Mouse (Mus musculus) MEL (cell line): ENCODE results near the gene Arap1. TPM values are rescaled to one million over a fixed set of nuclear protein-coding genes. Genes with fewer than 3 reads are reported as not detected.

Experiments used
- DNase-seq: peaks from one replicate; pipeline ENCODE4 v3.0.0; 2011; ENCODE audit warnings: low read depth, low spot score
- H3K27ac ChIP-seq: 2 replicates; pipeline ENCODE4 v1.5.1; 2012; ENCODE audit warnings: low read depth, mild to moderate bottlenecking, control low read depth, low read length, moderate library complexity; ENCODE audit not compliant: control insufficient read depth
- H3K27me3 ChIP-seq, 2 experiments: fragments of 150-350 bp in 1 of 2; sonication (generic) in 1 of 2; 2 replicates each; pipeline ENCODE4 v1.6.1; 2012; ENCODE audit warnings: low read length in 2 of 2, mild to moderate bottlenecking in 2 of 2, improper control_type of control experiment in 1 of 2, moderate library complexity in 1 of 2; ENCODE audit not compliant: insufficient read depth in 2 of 2, control insufficient read depth in 1 of 2
- H3K36me3 ChIP-seq, 2 experiments: 2 replicates each; pipeline ENCODE4 v1.6.1; 2012 to 2014; ENCODE audit warnings: low read length in 2 of 2, improper control_type of control experiment in 1 of 2, inconsistent platforms in 1 of 2, mild to moderate bottlenecking in 1 of 2; ENCODE audit not compliant: insufficient read depth in 2 of 2, control insufficient read depth in 1 of 2
- H3K4me1 ChIP-seq, 2 experiments: fragments of 150-350 bp in 1 of 2; sonication (generic) in 1 of 2; 2 replicates each; pipeline ENCODE4 v1.6.1; 2012; ENCODE audit warnings: low read length in 2 of 2, improper control_type of control experiment in 1 of 2, mild to moderate bottlenecking in 1 of 2; ENCODE audit not compliant: insufficient read depth in 2 of 2, control insufficient read depth in 1 of 2
- H3K4me3 ChIP-seq, 2 experiments: fragments of 150-350 bp in 1 of 2; sonication (generic) in 1 of 2; 2 replicates each; pipeline ENCODE4 v1.5.1; 2012; ENCODE audit warnings: low read depth in 2 of 2, low read length in 2 of 2, mild to moderate bottlenecking in 2 of 2, moderate library complexity in 2 of 2, control low read depth in 1 of 2, improper control_type of control experiment in 1 of 2; ENCODE audit not compliant: control insufficient read depth in 1 of 2, insufficient read depth in 1 of 2
- H3K79me2 ChIP-seq: 2 replicates; pipeline ENCODE4 v1.6.1; 2012; ENCODE audit warnings: mild to moderate bottlenecking, low read length, moderate library complexity; ENCODE audit not compliant: control insufficient read depth, poor library complexity, insufficient read depth
- H3K9ac ChIP-seq: 2 replicates; pipeline ENCODE4 v1.6.1; 2012; ENCODE audit warnings: low read depth, mild to moderate bottlenecking, control low read depth, low read length, moderate library complexity; ENCODE audit not compliant: control insufficient read depth, poor library complexity, severe bottlenecking
- H3K9me3 ChIP-seq: fragments of 150-350 bp; sonication (generic); replicated peaks from 2 replicates; pipeline ENCODE4 v1.6.1; 2012; ENCODE audit warnings: mild to moderate bottlenecking, low read length, improper control_type of control experiment, moderate library complexity; ENCODE audit not compliant: insufficient read depth
- BHLHE40 ChIP-seq: IDR thresholded peaks from 2 replicates; pipeline ENCODE4 v1.6.1; 2012; ENCODE audit warnings: low read depth, mild to moderate bottlenecking, inconsistent platforms, low read length, improper control_type of control experiment, borderline replicate concordance
- CHD2 ChIP-seq: IDR thresholded peaks from 2 replicates; pipeline ENCODE4 v1.6.1; 2011; ENCODE audit warnings: low read length, improper control_type of control experiment
- E2F4 ChIP-seq: IDR thresholded peaks from 2 replicates; pipeline ENCODE4 v1.6.1; 2011; ENCODE audit warnings: low read depth, low read length, improper control_type of control experiment, borderline replicate concordance
- EP300 ChIP-seq, 2 experiments: IDR thresholded peaks; 2 replicates each; pipeline ENCODE4 v1.6.1; 2011; ENCODE audit warnings: improper control_type of control experiment in 2 of 2, low read length in 2 of 2, low read depth in 1 of 2, mild to moderate bottlenecking in 1 of 2
- ETS1 ChIP-seq: IDR thresholded peaks from 2 replicates; pipeline ENCODE4 v1.6.1; 2012; ENCODE audit warnings: low read depth, mild to moderate bottlenecking, inconsistent platforms, low read length, improper control_type of control experiment, moderate library complexity
- GATA1 ChIP-seq: IDR thresholded peaks from 2 replicates; pipeline ENCODE4 v1.6.1; 2011; ENCODE audit warnings: low read depth, low read length, improper control_type of control experiment
- MAFK ChIP-seq: IDR thresholded peaks from 2 replicates; pipeline ENCODE4 v1.6.1; 2011; ENCODE audit warnings: low read depth, mild to moderate bottlenecking, low read length, improper control_type of control experiment, borderline replicate concordance
- MAZ ChIP-seq: IDR thresholded peaks from 2 replicates; pipeline ENCODE4 v1.6.1; 2012; ENCODE audit warnings: low read depth, mild to moderate bottlenecking, inconsistent platforms, low read length, improper control_type of control experiment
- MXI1 ChIP-seq: IDR thresholded peaks from 2 replicates; pipeline ENCODE4 v1.6.1; 2011; ENCODE audit warnings: mild to moderate bottlenecking, low read depth, low read length, improper control_type of control experiment
- MYC ChIP-seq: IDR thresholded peaks from 2 replicates; pipeline ENCODE4 v1.6.1; 2011; ENCODE audit warnings: low read depth, mild to moderate bottlenecking, low read length, improper control_type of control experiment, moderate library complexity
- POLR2AphosphoS5 ChIP-seq: IDR thresholded peaks from 2 replicates; pipeline ENCODE4 v1.6.1; 2012; ENCODE audit warnings: low read depth, borderline replicate concordance, mild to moderate bottlenecking, inconsistent platforms, low read length, moderate library complexity, mixed read lengths
- RCOR1 ChIP-seq: IDR thresholded peaks from 2 replicates; pipeline ENCODE4 v1.6.1; 2012; ENCODE audit warnings: low read depth, mild to moderate bottlenecking, inconsistent platforms, low read length, improper control_type of control experiment
- SIN3A ChIP-seq: IDR thresholded peaks from 2 replicates; pipeline ENCODE4 v1.6.1; 2012; ENCODE audit warnings: low read length, improper control_type of control experiment, inconsistent platforms
- USF1 ChIP-seq: IDR thresholded peaks from 2 replicates; pipeline ENCODE4 v1.6.1; 2014; ENCODE audit warnings: low read depth, mild to moderate bottlenecking, inconsistent platforms, low read length, improper control_type of control experiment, moderate library complexity
- ZC3H11A ChIP-seq: IDR thresholded peaks from 2 replicates; pipeline ENCODE4 v1.6.1; 2012; ENCODE audit warnings: low read depth, mild to moderate bottlenecking, inconsistent platforms, low read length, improper control_type of control experiment
- ZNF384 ChIP-seq: IDR thresholded peaks from 2 replicates; pipeline ENCODE4 v1.6.1; 2012; ENCODE audit warnings: low read depth, mild to moderate bottlenecking, inconsistent platforms, low read length, improper control_type of control experiment
- polyA plus RNA-seq, 2 experiments: library from polyadenylated mRNA; stranded (reverse) in 1 of 2; unstranded in 1 of 2; fragments of >175 nt in 1 of 2; fragments of >200 nt in 1 of 2; gene quantifications; 2 replicates each; pipeline versions ENCODE4 v1.2.1 to v1.2.4; 2012; ENCODE audit warnings: low replicate concordance in 2 of 2, low read depth in 1 of 2; ENCODE audit not compliant: insufficient read length in 2 of 2, insufficient read depth in 1 of 2, missing spikeins in 1 of 2
- total RNA-seq: library from RNA; depleted of rRNA; stranded (reverse); fragments of 300-350 nt; gene quantifications from 2 replicates; pipeline ENCODE4 v1.2.3, GENCODE M21; 2012

Gene Arap1
- total and polyA plus RNA-seq, 3 experiments, result 13.6 to 27.1 TPM; not detected in 1

GRCm38 (mm10) chr7:101414209-101414608 is 66.3 kb downstream of the Arap1 start:
- Histone ChIP-seq H3K4me3 (no peak overlapping the region), H3K27ac (no peak overlapping the region), H3K9me3 (no peaks in the 10 kb centered on the region), H3K79me2 (no peaks in the 10 kb centered on the region), H3K9ac (no peak overlapping the region), H3K27me3 (no peaks in the 10 kb centered on the region), H3K36me3 (peaks cover 0 to 3% of the 10 kb centered on the region in 2 experiments; a peak in 2 of 4 replicates), H3K4me1 (peaks cover 3 to 11% of the 10 kb centered on the region in 2 experiments; a peak in 3 of 4 replicates)
- TF ChIP-seq MAFK (no peak), CHD2 (no peak), POLR2AphosphoS5 (no peak), ZNF384 (no peak), RCOR1 (no peak), EP300 (IDR thresholded peaks at IDR 0.05; ENCODE audit: low read depth in 1 of 2, low read length in 2 of 2) (no peak), MXI1 (no peak)
- DNase-seq, result no peak

- H3K36me3 ChIP-seq, result peaks cover 0 to 3% of the 10 kb centered on the region in 2 experiments; a peak in 2 of 4 replicates
- no peaks in the 10 kb centered on the region for H3K9me3 ChIP-seq
- no peak overlapping the region for H3K27ac ChIP-seq
- peaks cover 3 to 11% of the 10 kb centered on the region in 2 experiments; a peak in 3 of 4 replicates for H3K4me1 ChIP-seq
- peak; percentile 74 for DNase-seq
- H3K4me3 ChIP-seq, result no peak overlapping the region
- H3K79me2 ChIP-seq, result no peaks in the 10 kb centered on the region
- no peak overlapping the region for H3K9ac ChIP-seq
- TF ChIP-seq MXI1 (peak; percentile 36; the same call in 1 of the 2 replicates), SIN3A (peak; percentile 58; the same call in 1 of the 2 replicates), MAZ (peak; percentile 78; the same call in 1 of the 2 replicates), USF1 (no peak), E2F4 (no peak), MYC (no peak), ETS1 (peak; percentile 43; the same call in 1 of the 2 replicates), BHLHE40 (0 out of 2 replicates have a peak, but pooled peaks have one; percentile 9), ZC3H11A (no peak), GATA1 (0 out of 2 replicates have a peak, but pooled peaks have one; percentile 6)
- TF ChIP-seq, all 39 proteins: peak for 6
- H3K27me3 ChIP-seq, result no peaks in the 10 kb centered on the region
Observed at GRCm38 (mm10) chr7:101414661-101415511, 67.0 kb downstream of the Arap1 start.
